In genomic region chr1:60735072-60735907, GRCm38 (mm10) we compare ENCODE assay signal across 8 mouse cellular contexts. TPM values are rescaled to one million over a fixed set of nuclear protein-coding genes. Genes with fewer than 3 reads are reported as not detected.
DNase-seq lines count a peak whose midpoint lies in the region; ATAC-seq lines count a peak whose summit lies in the region.

No protein-coding gene starts in this region.

- H3K4me1 ChIP-seq in liver, embryonic 11.5 days (replicated peaks; ENCODE audit: control insufficient read depth, insufficient read depth, low read length): no peaks in the 10 kb centered on the region
- no peaks in the 10 kb centered on the region for H3K4me1 ChIP-seq in liver, embryonic 13.5 days (replicated peaks)

- no peak overlapping the region for H3K9ac ChIP-seq in liver, embryonic 11.5 days (ENCODE audit: low read depth, low read length)
- H3K9ac ChIP-seq in liver, embryonic 13.5 days: no peak overlapping the region

- H3K36me3 ChIP-seq in liver, embryonic 11.5 days (ENCODE audit: control insufficient read depth, insufficient read depth, low read length): no peaks in the 10 kb centered on the region
- H3K36me3 ChIP-seq in liver, embryonic 13.5 days: no peaks in the 10 kb centered on the region

- H3K27ac ChIP-seq in liver, embryonic 11.5 days (ENCODE audit: low read depth, low read length): no peak overlapping the region; the same call in 1 of the 2 replicates
- no peak overlapping the region for H3K27ac ChIP-seq in liver, embryonic 13.5 days

- peak; percentile 16 for DNase-seq in liver
- no peak for DNase-seq in liver, embryonic 11.5 days (ENCODE audit: low spot score)
- DNase-seq in heart, postnatal 14 days: peak; percentile 46 to 47
- DNase-seq in liver, embryonic 13.5 days: no peak
- peak; percentile 50 for DNase-seq in yolk sac, embryonic 10.5 days (ENCODE audit: low spot score)
- no peak for DNase-seq in thymus, postnatal 10 days (ENCODE audit: low spot score in 2 of 2)
- no peak for DNase-seq in thymus, postnatal 4 days
- no peak for DNase-seq in spleen, postnatal 10 days (ENCODE audit: low spot score in 2 of 2)

- intact Hi-C loops in heart, postnatal 14 days (cut with DNase I): loop anchor here (5.0 kb wide), 2 partner anchors 117 to 168 kb away; partner anchors contain the start of gene Raph1

- H3K27me3 ChIP-seq in liver, embryonic 11.5 days (replicated peaks; ENCODE audit: control insufficient read depth, insufficient read depth, low read length): no peaks in the 10 kb centered on the region
- H3K27me3 ChIP-seq in liver, embryonic 13.5 days: no peaks in the 10 kb centered on the region

- no peak for ATAC-seq in liver, embryonic 11.5 days (replicated peaks; ENCODE audit: low FRiP score)
- peak; percentile 34; the same call in 1 of the 2 replicates for ATAC-seq in liver, embryonic 13.5 days (ENCODE audit: low read depth)

- H3K4me3 ChIP-seq in liver, embryonic 11.5 days (ENCODE audit: low read depth, low read length): no peak overlapping the region
- no peak overlapping the region for H3K4me3 ChIP-seq in liver, embryonic 13.5 days (replicated peaks)

- H3K4me2 ChIP-seq in liver, embryonic 11.5 days: no peak overlapping the region
- H3K4me2 ChIP-seq in liver, embryonic 13.5 days: no peak overlapping the region

- H3K9me3 ChIP-seq in liver, embryonic 11.5 days (ENCODE audit: control insufficient read depth, low read length): no peaks in the 10 kb centered on the region
- H3K9me3 ChIP-seq in liver, embryonic 13.5 days (replicated peaks): no peaks in the 10 kb centered on the region

- WGBS in liver, embryonic 11.5 days: 52% methylated on average over 12 of the region's 12 CpGs
- 64% methylated on average over 12 of the region's 12 CpGs for WGBS in liver, embryonic 13.5 days (ENCODE audit: insufficient replicate concordance)

RNA-seq across cellular contexts. Expression of gene Cd28, which starts 18.7 kb away (rescaled TPM):
- 0.15 and 0.25 TPM in 2 replicates for polyA plus RNA-seq in liver, embryonic 11.5 days (2014; fragmentation: Nextera tagmentation; extraction: Ambion mirVana)
- 1 to 10 TPM; 6.7 to 7.6 TPM for total RNA-seq in heart, postnatal 14 days (2021)
- polyA plus RNA-seq in liver, embryonic 13.5 days (2015; fragmentation: Nextera tagmentation; extraction: Ambion mirVana): 0.12 and 0.15 TPM in 2 replicates

Comparison
In these comparisons a context has a peak if more than half of its experiments do, and no peak if none do; other contexts are left out.
1. DNase-seq: peak in liver (single experiment), heart, postnatal 14 days (2 of 2) and yolk sac, embryonic 10.5 days (single experiment); none in liver, embryonic 11.5 days (single experiment), liver, embryonic 13.5 days (single experiment), thymus, postnatal 10 days (0 of 2), thymus, postnatal 4 days (single experiment) and spleen, postnatal 10 days (0 of 2).